Mouse (Mus musculus) thymus, postnatal 10 days (tissue): Measurements from ENCODE around the gene Thsd4.

ENCODE experiments used
- DNase-seq, 2 experiments: peaks; one replicate each; pipeline ENCODE4 v3.0.0; 2021; ENCODE audit warnings: low spot score in 2 of 2

Gene Thsd4

GRCm38 (mm10) chr9:60456651-60457050, 65.2 kb downstream of the Thsd4 start:
- no peak for DNase-seq

GRCm38 (mm10) chr9:60454406-60455076, 67.3 kb downstream of the Thsd4 start:
- DNase-seq = no peak

GRCm38 (mm10) chr9:60449498-60449897, 72.3 kb downstream of the Thsd4 start:
- DNase-seq = no peak

- DNase-seq = no peak
These were observed 76.0 kb downstream of the Thsd4 start for GRCm38 (mm10) chr9:60445821-60446220.

- no peak for DNase-seq
These were observed 80.5 kb downstream of the Thsd4 start for GRCm38 (mm10) chr9:60441274-60441902.

- DNase-seq = no peak
These were observed 81.3 kb downstream of the Thsd4 start for GRCm38 (mm10) chr9:60440506-60440905.

- no peak for DNase-seq
These were observed 85.6 kb downstream of the Thsd4 start for GRCm38 (mm10) chr9:60436246-60436645.

GRCm38 (mm10) chr9:60434093-60434492, 87.8 kb downstream of the Thsd4 start:
- DNase-seq = no peak

- no peak for DNase-seq
These were observed 89.9 kb downstream of the Thsd4 start for GRCm38 (mm10) chr9:60431924-60432323.

GRCm38 (mm10) chr9:60430017-60430416, 91.8 kb downstream of the Thsd4 start:
- no peak for DNase-seq

GRCm38 (mm10) chr9:60414076-60414755, 107.6 kb downstream of the Thsd4 start:
- no peak for DNase-seq

- no peak for DNase-seq
These were observed 110.8 kb downstream of the Thsd4 start for GRCm38 (mm10) chr9:60410872-60411635.

GRCm38 (mm10) chr9:60407374-60407773, 114.5 kb downstream of the Thsd4 start:
- DNase-seq = no peak

GRCm38 (mm10) chr9:60405777-60406176, 116.1 kb downstream of the Thsd4 start:
- DNase-seq = no peak

GRCm38 (mm10) chr9:60402681-60403080, 119.2 kb downstream of the Thsd4 start:
- DNase-seq = no peak

GRCm38 (mm10) chr9:60400001-60400400, 121.8 kb downstream of the Thsd4 start:
- no peak for DNase-seq

GRCm38 (mm10) chr9:60398073-60398472, 123.8 kb downstream of the Thsd4 start:
- DNase-seq = no peak

- no peak for DNase-seq
These were observed 125.8 kb downstream of the Thsd4 start for GRCm38 (mm10) chr9:60396096-60396495.

GRCm38 (mm10) chr9:60392916-60393315, 128.9 kb downstream of the Thsd4 start:
- DNase-seq = no peak

- no peak for DNase-seq
These were observed 137.1 kb downstream of the Thsd4 start for GRCm38 (mm10) chr9:60384751-60385150.

GRCm38 (mm10) chr9:60382941-60383340, 138.9 kb downstream of the Thsd4 start:
- no peak for DNase-seq

- no peak for DNase-seq
These were observed 139.3 kb downstream of the Thsd4 start for GRCm38 (mm10) chr9:60382526-60382925.
